Mouse (Mus musculus) CD4-positive, CD25-positive, alpha-beta regulatory T cell, adult 2 months (primary cell): ENCODE measurements around the gene Lrrn1.

Source experiments
- DNase-seq: peaks from one replicate; pipeline ENCODE4 v3.0.0-alpha.2; 2012; ENCODE audit warnings: low read depth, low spot score

Lrrn1 gene

DNA sequence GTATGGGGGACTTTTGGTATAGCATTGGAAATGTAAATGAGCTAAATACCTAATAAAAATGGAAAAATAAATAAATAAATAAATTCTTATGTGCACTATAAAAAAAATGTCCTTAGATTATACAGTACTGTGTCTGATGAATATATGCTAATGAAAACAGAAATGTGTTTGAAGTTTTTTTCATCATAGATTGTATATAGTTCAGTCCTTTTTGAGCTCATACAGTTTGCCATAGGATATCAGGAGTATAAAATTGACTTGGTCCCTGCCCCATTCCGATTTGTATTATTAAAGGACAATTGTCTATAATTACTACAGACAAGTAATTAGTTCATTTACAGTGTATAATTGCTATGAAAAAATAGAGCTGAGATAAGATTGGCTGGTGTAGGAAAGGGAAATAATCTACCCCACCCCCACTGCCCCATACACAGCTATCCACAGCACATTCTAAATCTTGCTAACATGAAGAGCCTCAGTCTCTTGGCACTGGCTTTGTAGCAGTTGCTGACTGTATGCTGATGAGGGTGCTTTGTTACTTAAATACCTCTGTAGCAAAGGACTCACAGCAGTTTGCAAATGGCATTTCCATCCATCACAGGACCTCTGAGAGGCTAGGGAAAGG, 54.3 kb downstream of the Lrrn1 start:
- DNase-seq: no peak

DNA sequence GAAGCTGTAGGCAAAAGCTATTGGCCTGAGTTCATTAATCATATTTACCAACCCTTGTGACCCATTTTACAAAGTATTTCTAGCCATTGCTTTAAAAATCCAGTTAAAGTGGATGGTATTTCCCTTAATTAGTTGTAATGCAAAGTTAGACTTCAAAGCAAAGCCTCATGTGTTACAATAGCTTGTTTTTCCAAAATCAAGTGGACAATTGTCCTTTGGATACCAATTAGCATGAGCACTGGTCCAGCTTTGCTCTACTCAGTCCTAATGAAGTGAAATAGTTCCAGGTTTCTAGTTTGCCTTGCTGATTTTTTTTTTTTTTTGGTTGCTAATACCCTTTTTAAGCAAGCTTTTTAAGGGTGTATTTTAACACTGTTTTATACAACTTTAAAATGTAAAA, 75.6 kb downstream of the Lrrn1 start:
- no peak for DNase-seq

DNA sequence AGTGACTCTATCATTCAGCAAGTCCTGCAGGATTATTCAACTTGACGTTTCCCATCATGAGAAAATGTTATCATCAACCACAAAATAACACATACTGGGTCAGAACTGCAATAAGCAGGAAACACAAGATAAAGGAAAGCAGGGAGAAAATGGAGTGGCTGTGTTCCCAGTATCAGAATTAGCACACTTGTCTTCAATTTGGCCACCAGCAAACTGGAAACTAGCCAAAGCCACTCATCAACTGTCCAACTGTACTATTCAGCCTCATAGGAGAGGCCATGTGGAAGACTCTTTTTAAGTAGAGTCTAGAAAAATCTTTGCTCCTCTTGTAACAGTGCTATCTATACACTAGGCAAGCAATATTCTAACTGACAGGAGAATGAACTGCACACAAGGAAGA, 84.7 kb downstream of the Lrrn1 start:
- no peak for DNase-seq
